Mouse (Mus musculus) heart, postnatal 0 days (tissue): Measurements from ENCODE around the gene Hcn2. TPM values are rescaled to one million over a fixed set of nuclear protein-coding genes. Genes with fewer than 3 reads are reported as not detected.

ENCODE experiments used
- ATAC-seq: fragments of 200-750 bp; cut with Nextera tagmentation; 2 replicates; pipeline ENCODE4 v1.8.0; 2017; ENCODE audit warnings: low read depth, moderate number of reproducible peaks, moderate library complexity; ENCODE audit not compliant: insufficient read depth
- DNase-seq: peaks from one replicate; pipeline ENCODE4 v3.0.0-alpha.2; 2016; ENCODE audit warnings: low spot score
- H3K27ac ChIP-seq: fragments of 300-500 bp; sonication (generic); 2 replicates; pipeline ENCODE4 v1.5.1; 2014; ENCODE audit warnings: low read depth, mild to moderate bottlenecking
- H3K27me3 ChIP-seq: fragments of 300-500 bp; sonication (generic); 2 replicates; pipeline ENCODE4 v1.6.1; 2014; ENCODE audit warnings: low read length, mixed read lengths; ENCODE audit not compliant: control insufficient read depth, insufficient read depth
- H3K36me3 ChIP-seq: fragments of 300-500 bp; sonication (generic); replicated peaks from 2 replicates; pipeline ENCODE4 v1.6.1; 2014; ENCODE audit warnings: low read length, mixed read lengths; ENCODE audit not compliant: control insufficient read depth, insufficient read depth
- H3K4me1 ChIP-seq: fragments of 300-500 bp; sonication (generic); 2 replicates; pipeline ENCODE4 v1.6.1; 2014; ENCODE audit warnings: antibody characterized with exemption; ENCODE audit not compliant: control insufficient read depth, insufficient read depth
- H3K4me2 ChIP-seq: fragments of 300-500 bp; sonication (generic); 2 replicates; pipeline ENCODE4 v1.6.1; 2014; ENCODE audit warnings: low read depth, mild to moderate bottlenecking, low read length, moderate library complexity
- H3K4me3 ChIP-seq: fragments of 300-500 bp; sonication (generic); 2 replicates; pipeline ENCODE4 v1.5.1; 2014; ENCODE audit warnings: low read depth, low read length
- H3K9ac ChIP-seq: fragments of 300-500 bp; sonication (generic); replicated peaks from 2 replicates; pipeline ENCODE4 v1.6.1; 2014; ENCODE audit warnings: low read depth, low read length, mixed read lengths
- H3K9me3 ChIP-seq: fragments of 300-500 bp; sonication (generic); replicated peaks from 2 replicates; pipeline ENCODE4 v1.6.1; 2016; ENCODE audit warnings: low read length; ENCODE audit not compliant: control insufficient read depth
- CTCF ChIP-seq: IDR thresholded peaks from 2 replicates; pipeline ENCODE4 v1.5.1; 2016; ENCODE audit warnings: antibody characterized with exemption, control low read depth, low read depth
- EP300 ChIP-seq: IDR thresholded peaks from 2 replicates; pipeline ENCODE4 v1.6.1; 2016; ENCODE audit warnings: antibody characterized with exemption, low read depth
- WGBS: fragments of 180-500 bp; shearing (Covaris S2); extraction: QIAGEN DNeasy Blood & Tissue Kit; methylation state at CpG from one replicate; pipeline ENCODE4 v1.1.7; 2014; 5-methylcytosine and 5-hydroxymethylcytosine counted together
- polyA plus RNA-seq: library from polyadenylated mRNA; unstranded; fragments of >200 nt; fragmentation: Nextera tagmentation; extraction: Ambion mirVana; gene quantifications from 2 replicates; pipeline ENCODE4 v1.2.1, GENCODE M21; 2015
- total RNA-seq: library from RNA; depleted of rRNA; stranded (reverse); fragments of >200 nt; gene quantifications from 2 replicates; pipeline ENCODE4 v1.2.3, GENCODE M21; 2014; ENCODE audit warnings: low replicate concordance

Hcn2 gene
- total and polyA plus RNA-seq, 2 experiments from 2014 or later: 0.45 to 3.5 TPM

DNA sequence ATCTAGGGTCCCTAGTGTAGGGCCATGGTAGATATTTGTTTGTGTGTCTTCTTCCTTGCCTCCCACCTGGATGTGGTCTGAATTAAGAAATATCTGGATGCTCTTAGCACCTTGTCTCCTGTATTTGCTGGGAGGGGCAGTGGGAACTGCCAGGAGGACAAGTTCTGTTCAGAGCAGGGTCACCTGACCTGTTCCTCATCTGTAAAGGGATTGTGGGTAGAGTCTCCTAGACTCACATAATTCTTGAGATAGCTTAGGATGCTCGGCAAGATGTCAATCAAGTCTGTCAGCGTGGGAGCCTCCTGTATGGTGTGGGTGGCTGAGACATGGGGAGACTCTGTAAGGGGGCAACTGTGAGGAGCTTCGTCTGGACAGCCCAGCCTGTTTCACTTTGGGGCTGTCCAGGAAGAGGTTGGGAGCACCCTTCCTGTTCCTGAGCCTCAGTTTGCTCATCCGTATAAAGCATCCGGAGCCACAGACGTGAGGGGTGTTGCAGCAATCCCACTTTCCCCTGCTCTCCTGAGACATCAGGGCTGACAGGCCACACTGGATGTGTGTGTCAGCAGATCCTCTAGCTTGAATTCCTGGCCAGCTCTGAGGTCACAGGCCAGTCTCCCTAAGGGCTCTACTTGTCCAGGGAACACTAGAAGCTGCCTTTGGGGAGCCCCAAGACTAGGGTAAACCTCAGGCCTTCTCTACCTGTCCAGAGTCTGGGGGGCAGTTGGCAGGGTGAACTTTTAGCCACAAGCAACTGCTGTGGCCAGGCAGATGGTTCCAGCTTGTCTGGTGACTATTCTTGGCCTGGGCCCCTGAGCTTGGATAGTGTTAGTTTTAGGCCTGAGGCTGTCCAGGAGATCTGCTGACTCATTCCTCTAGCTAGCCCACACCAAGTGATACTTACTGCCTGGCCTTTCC, 32.5 kb upstream of the Hcn2 start:
- Histone ChIP-seq H3K36me3 (peaks cover 46% of the 10 kb centered on the region), H3K27me3 (no peaks in the 10 kb centered on the region), H3K9ac (peak overlapping the region; percentile 94), H3K4me3 (peak overlapping the region; percentile 90), H3K9me3 (no peaks in the 10 kb centered on the region), H3K4me1 (peaks cover 30% of the 10 kb centered on the region), H3K4me2 (peak overlapping the region; percentile 88), H3K27ac (peak overlapping the region; percentile 96)
- 58% methylated on average over 6 of the region's 6 CpGs for WGBS
- ATAC-seq: no peak
- TF ChIP-seq CTCF (no peak), EP300 (no peak)
- no peak for DNase-seq

DNA sequence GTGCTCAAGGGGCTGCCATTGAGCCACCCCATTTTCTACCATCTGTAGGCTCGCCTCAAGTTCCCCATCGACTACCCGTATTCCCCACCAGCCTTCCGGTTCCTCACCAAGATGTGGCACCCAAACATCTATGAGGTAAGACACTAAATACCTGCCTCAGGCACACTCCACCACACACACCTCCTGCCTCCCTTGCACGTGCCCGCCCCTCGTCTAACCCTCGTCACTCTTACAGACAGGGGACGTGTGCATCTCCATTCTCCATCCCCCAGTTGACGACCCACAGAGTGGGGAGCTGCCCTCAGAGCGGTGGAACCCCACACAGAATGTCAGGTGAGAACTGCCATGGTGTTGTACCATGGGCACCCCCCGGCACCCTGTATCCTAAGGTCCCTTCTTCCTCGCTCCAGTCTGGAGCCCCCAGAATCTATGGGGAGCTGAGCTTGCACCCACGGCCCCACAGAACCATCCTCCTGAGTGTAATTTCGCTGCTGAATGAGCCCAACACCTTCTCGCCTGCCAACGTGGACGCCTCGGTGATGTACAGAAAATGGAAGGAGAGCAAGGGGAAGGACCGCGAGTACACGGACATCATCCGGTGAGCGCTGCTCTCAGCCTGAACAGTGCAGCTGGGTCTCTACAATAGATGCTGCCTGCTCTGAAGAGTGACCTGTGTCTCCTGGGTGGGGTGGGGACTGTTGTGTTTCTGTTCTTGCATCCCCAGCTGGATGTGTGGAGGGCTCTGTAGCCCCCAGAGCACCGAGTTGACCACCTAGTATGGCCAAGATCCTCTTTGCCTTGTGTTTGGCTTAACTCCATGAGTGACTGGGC, 31.4 kb upstream of the Hcn2 start:
- H3K4me2 ChIP-seq: no peak overlapping the region
- no peak overlapping the region for H3K9ac ChIP-seq
- H3K27me3 ChIP-seq: no peaks in the 10 kb centered on the region
- no peaks in the 10 kb centered on the region for H3K9me3 ChIP-seq
- DNase-seq (no peak), ATAC-seq (no peak)
- peaks cover 30% of the 10 kb centered on the region for H3K4me1 ChIP-seq
- WGBS: 91% methylated on average over 25 of the region's 25 CpGs
- peak overlapping the region; percentile 96 for H3K27ac ChIP-seq
- H3K4me3 ChIP-seq: no peak overlapping the region
- TF ChIP-seq CTCF (no peak), EP300 (no peak)
- H3K36me3 ChIP-seq: peaks cover 50% of the 10 kb centered on the region

DNA sequence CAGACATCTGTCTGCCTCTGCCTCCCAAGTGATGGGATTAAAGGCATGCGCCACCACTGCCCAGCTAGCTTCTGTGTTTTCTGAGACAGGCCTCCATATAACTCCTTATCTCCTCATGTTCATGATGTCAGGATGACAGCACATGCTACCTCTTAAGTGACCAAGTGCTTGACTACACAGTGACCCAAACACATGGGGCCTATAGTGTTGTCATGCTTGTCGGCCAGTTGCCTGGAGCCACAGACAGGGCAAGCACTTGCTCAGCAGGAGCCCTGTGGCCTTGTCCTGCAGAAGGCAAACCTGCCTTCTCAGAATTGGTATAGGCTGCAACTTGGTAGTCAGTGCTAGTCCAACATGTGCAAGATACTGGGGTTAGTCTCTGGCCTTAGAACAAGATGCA, 30.2 kb upstream of the Hcn2 start:
- H3K27ac ChIP-seq: peak overlapping the region; percentile 91
- TF ChIP-seq CTCF (no peak), EP300 (no peak)
- peaks cover 30% of the 10 kb centered on the region for H3K4me1 ChIP-seq
- no peak overlapping the region for H3K9ac ChIP-seq
- H3K36me3 ChIP-seq: peaks cover 50% of the 10 kb centered on the region
- no peaks in the 10 kb centered on the region for H3K9me3 ChIP-seq
- WGBS: 47% methylated on average over 2 of the region's 2 CpGs
- no peak overlapping the region for H3K4me2 ChIP-seq
- DNase-seq: no peak
- no peaks in the 10 kb centered on the region for H3K27me3 ChIP-seq
- no peak overlapping the region for H3K4me3 ChIP-seq
- no peak for ATAC-seq

DNA sequence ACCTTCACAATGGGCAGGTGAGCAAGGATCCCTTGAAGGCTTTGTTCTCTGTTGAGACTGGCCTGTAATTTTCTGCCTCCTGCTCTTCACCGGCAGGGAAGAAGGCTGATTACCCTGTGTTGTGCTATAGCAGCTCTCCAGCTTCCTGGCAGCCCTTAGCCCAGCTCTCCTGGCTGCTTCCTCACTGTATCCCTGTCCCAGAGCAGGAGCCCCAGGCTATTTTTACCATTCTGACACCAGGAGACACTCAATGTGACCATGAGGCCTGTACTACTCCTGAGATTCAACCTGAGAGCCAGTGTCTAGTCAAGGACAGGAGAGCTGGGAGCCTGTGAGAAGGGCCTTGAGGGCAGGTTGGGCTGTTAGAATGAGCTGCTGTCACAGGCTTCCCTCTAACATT, 29.7 kb upstream of the Hcn2 start:
- H3K4me1 ChIP-seq: peaks cover 30% of the 10 kb centered on the region
- H3K36me3 ChIP-seq: peaks cover 50% of the 10 kb centered on the region
- TF ChIP-seq EP300 (0 out of 2 replicates have a peak, but pooled peaks have one; percentile 31), CTCF (no peak)
- H3K4me2 ChIP-seq: no peak overlapping the region
- H3K27ac ChIP-seq: peak overlapping the region; percentile 91
- no peak overlapping the region for H3K9ac ChIP-seq
- peak; percentile 9; the same call in 1 of the 2 replicates for ATAC-seq
- no peaks in the 10 kb centered on the region for H3K9me3 ChIP-seq
- DNase-seq: peak; percentile 74
- H3K27me3 ChIP-seq: no peaks in the 10 kb centered on the region
- WGBS: 33% methylated on average over 1 of the region's 1 CpGs
- no peak overlapping the region for H3K4me3 ChIP-seq

DNA sequence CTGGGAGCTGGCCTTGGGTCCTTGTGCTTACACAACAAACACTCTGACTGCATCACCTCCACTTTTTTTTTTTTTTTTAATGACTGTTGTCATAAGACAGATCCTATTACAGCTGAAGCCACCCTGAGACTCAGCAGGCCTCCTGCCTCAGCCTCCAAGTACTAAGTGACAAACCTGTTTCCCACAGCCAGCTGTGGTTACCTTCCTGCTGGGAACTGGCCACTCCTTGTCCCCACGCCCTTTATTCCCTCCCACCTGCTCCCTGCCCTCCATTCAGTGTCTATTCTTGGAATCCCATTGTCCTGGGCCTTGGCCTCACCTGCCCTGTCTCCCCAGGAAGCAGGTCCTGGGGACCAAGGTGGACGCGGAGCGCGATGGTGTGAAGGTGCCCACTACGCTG, 28.9 kb upstream of the Hcn2 start:
- 94% methylated on average over 6 of the region's 6 CpGs for WGBS
- H3K36me3 ChIP-seq: peaks cover 50% of the 10 kb centered on the region
- H3K27me3 ChIP-seq: no peaks in the 10 kb centered on the region
- H3K4me1 ChIP-seq: peaks cover 30% of the 10 kb centered on the region
- peak overlapping the region; percentile 91 for H3K27ac ChIP-seq
- H3K4me3 ChIP-seq: no peak overlapping the region
- ATAC-seq: no peak
- H3K9me3 ChIP-seq: no peaks in the 10 kb centered on the region
- H3K4me2 ChIP-seq: no peak overlapping the region
- no peak overlapping the region for H3K9ac ChIP-seq
- TF ChIP-seq CTCF (no peak), EP300 (no peak)
- DNase-seq: no peak
